Mouse (Mus musculus): ENCODE measurements around the gene Il12a.

Il12a gene

DNA sequence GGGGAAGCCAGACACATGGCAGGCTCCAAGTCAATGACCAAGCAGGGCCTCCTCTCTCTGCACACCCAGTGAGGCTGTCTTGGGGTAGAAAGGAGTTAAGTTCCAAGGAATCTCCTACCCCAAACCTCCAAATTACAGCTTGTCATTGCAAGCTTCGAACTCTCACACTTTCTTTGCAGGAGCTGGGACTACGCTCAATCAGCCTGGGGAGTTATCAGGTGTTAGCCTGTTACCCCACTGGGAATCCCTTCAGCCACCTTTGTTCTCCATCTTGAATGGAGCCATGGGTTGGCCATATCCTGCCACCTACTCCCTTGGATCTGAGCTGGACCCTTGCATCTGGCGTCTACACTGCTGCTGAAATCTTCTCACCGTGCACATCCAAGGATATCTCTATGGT is at the start of gene Il12a:
TSS of gene Il12a (plus strand) at position 301 of the 400 bp plus-strand sequence.
- DNase-seq = no peak

DNA sequence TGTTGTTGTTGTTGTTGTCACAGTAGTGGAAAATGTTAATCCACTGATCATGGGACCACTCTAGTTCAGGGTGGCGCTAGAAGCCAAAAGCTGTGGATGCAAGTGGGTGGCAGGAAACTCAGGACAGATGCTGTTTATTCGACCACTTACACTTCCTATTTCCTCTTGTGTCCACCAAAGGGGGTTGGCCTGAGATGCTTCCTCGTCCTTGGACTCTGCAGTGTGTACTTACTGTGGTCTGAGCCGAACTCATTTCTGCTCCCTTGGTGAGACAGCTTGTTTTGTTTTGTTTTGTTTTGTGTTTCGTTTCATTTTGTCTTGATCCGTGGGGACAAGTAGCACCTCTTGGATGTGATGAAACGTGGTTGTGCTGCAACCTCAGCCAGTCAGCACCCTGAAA is 47.5 kb upstream of the Il12a start:
- DNase-seq = no peak

DNA sequence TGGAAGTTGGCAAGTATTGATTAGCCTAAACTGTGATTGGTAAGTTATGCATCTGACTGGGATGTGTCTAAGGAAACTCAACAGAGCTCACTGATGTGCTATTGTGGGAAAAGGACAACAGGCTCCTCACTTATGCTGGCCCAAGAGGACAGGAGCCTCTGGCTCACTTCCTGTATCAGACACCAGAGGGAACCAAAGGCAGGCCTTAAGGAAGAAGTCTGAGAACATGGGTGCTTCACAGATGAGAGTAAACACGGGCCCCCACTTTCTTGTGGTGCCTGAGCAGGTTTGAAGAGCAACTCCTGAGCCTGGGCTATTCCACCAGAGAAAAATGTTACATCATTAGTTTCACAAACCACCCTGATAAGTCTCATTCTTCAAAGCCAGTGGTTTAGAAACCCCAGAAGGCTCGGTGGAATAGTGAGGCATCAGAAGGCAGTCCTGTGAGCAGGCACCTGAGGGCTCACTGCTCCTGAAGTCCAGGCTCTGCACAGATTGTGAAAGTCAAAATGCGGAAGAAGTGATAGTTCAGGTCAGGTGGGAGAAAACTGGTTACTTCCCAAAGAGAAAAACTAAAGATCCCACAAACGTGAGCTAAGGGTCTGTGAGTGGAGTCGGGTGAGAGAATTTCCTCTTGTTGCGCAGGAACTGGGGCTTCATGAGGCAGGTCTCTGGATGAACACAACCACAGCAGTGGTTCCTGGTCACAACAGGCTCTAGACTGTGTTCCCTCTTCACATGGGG is 43.9 kb upstream of the Il12a start:
- no peak for DNase-seq

DNA sequence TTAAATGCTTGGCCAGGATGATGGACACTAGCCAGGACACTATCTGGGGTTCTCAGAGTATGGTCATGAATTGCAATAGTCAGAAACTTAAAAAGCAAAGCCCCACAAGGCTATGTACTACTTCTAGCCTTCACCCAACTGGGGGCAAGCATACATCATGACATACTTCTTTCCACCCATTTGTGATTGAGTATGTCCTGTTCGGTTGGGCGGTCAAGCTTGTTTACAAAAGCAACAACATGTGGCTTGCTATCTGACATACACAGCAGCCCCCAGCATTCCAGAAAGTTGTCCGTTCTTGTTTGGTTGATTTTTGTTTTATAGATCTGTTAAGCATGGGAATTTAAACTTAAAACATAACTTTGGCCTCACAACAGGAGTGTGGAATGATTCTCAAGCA is 43.2 kb upstream of the Il12a start:
- DNase-seq = no peak

DNA sequence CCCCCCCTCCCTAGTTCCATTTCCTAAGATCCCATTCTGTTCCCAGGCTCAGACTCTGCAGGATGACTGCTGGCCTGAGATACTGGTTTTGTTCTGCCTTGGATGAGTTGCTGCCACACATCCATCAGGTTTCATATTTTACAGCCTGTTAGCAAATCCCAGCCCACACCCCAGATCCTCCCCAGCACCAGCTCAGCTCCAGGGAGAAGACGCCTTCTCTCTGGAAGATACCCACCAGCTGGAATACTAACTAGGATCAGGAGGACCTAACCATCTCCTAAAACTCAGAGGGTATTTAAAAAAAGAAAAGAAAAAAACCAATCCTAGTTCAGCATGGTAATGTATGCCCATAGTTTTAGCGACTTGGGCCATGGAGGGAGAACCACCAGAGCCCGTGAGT is 40.2 kb upstream of the Il12a start:
- DNase-seq = no peak

DNA sequence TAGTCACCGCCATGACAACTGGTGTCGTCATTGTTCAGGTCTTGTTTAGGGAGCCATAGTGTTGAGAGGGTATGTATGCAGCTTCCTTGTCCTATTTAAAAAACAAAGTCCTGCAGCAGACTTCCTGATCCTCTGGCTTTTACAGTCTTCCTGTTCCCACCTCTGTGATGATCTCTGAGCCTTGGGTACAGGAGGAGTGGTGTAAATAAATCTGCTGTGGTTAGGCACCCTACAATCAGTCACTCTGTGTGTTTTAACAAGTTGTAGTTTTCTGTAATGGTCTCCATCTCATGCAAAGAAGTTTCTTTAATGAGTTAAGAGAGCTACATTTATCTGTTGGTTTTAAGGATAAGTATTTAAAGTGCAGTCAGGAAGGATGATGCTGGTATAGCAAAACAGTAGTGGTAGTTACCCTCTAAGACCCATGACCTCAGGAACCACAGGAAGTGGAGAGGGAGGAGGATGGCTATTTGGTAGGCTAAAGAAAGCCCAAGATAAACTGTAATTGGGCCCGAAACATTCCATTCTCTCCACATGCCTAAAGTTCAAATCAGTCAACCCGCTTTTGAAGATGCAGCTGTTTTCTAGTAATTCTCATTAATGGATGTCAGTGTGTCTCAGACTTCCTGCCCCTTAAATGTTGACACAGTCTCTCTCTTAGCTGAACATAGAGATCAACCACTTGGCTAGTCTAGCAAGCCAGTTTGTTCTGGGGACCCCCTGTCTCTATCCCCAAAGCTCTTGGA is 33.7 kb upstream of the Il12a start:
- DNase-seq = no peak

DNA sequence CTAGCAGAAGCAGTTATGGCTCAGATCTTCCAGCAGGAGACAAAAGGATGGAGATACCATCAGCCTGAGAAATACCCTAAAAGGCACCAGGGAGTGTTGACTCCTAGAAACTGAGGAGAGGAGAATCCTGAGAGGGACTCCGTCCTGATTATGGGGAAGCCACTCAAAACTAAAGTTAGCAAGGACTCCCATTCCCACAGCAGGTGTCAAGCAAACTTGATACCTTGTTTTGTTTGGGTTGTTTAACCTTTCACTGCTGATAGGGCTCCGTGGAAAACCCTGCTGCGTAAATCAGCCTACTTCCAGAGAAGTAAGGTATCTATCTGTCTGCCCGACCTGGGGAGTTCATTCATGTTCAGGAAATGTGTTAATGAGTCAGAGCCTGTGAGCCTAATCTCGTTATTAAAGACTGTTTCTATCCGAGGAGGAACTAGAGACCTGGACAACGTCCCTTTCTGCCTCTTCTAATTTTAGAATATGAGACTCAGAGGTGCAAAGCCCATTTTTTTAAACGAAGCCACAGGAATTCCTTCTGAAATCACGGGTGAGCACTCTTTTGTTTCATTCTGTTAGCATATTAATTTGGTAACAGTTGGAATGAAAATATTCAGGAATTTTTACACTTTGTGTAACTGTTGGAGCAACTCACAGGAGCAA is 32.7 kb upstream of the Il12a start:
- DNase-seq = no peak

GRCm38 (mm10) chr3:68659996-68660395 is 30.4 kb upstream of the Il12a start:
- DNase-seq = no peak

DNA sequence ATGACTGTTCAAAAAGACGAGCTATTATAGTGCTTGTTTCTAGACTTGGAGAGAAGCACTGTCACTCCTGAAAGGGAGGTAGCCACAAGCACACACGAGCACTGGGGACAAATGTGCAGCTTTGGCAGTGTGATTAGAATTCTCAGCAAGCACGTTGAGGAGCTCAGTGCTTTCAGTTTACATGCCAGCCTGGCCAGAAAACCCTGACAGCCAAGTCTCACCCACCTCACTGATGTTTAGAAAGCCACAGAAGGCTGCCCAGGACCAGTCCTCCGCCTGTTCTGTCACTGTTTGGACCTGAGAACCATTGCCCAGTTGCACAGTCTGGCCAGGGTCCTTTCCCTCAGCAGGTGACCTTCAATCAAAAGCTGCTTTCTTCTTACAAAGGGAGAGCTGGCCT is 29.9 kb upstream of the Il12a start:
- DNase-seq = no peak

- no peak for DNase-seq
These were observed 28.1 kb upstream of the Il12a start for GRCm38 (mm10) chr3:68662386-68662785.

GRCm38 (mm10) chr3:68664337-68664736 is 26.1 kb upstream of the Il12a start:
- DNase-seq = no peak

DNA sequence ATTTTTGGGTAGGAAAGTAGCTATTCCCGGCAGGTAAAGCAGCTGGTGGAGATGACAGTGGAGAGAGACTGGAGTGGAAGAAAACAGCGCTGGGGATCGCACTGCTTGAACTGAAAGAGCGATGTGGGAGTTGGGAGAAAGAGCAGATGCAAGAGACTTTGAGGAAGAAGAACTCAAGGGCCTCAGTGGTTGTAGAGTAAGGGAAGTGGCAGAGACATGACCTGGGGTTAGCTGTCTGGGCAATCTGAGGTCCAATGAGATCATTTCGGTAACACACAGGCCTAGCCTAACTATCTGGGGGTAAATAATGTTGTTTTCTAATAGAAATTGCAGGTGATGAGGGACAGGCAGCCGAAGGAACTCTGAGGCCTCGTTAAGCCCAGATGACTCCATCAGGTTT is 24.1 kb upstream of the Il12a start:
- DNase-seq = no peak

- no peak for DNase-seq
These were observed 22.6 kb upstream of the Il12a start for GRCm38 (mm10) chr3:68667852-68668251.

GRCm38 (mm10) chr3:68669418-68669974 is 20.9 kb upstream of the Il12a start:
- no peak for DNase-seq

GRCm38 (mm10) chr3:68674721-68675120 is 15.7 kb upstream of the Il12a start:
- DNase-seq = no peak

- DNase-seq = no peak
These were observed 15.1 kb upstream of the Il12a start for GRCm38 (mm10) chr3:68675216-68675835.

- DNase-seq = no peak
These were observed 14.3 kb upstream of the Il12a start for GRCm38 (mm10) chr3:68675980-68676678.

GRCm38 (mm10) chr3:68676831-68677303 is 13.6 kb upstream of the Il12a start:
- DNase-seq = no peak

DNA sequence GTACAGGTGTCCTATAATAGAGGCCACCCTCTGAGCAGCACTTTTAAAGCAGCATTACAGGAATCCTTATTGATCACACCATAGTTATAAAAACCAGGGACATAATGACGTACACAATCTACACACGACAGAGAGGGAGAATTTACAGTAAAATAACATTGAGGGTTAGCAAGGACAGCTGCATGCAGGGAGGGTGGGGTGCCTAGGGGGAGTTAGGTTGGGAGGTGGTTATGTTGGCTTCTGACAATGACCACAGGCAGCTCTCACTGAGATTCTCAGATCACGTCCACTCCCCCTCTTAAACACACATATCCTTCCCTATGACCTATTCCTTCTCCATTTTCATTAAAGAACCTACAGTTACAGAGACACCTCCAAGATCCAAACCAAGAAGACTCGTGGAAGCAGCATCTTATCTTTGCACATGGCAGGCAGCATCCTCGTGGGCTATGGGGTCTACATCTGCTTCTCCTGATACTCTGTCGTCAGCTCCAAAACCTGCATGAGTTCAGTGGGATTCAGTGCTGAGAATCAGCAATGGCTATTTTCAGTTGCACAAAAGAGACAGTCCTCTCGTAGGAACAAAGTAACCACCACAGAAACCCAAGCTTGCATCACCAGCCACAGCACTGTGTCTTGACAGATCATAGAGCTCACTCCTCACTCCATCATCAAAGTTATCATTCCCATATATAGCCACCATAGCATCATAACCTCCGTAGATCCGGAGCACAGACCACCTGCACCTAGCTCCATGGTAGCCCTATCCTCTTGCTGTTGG is 11.4 kb upstream of the Il12a start:
- DNase-seq = no peak

- no peak for DNase-seq
These were observed 6.9 kb upstream of the Il12a start for GRCm38 (mm10) chr3:68683579-68683978.

GRCm38 (mm10) chr3:68684207-68684606 is 6.2 kb upstream of the Il12a start:
- DNase-seq = no peak
